Mouse (Mus musculus) stomach, postnatal 0 days (tissue): ENCODE measurements at regions not wholly inside any gene's neighbourhood (a gene's known extent, or its start where the extent isn't known, plus 50 kb on each side); places are given as distances from the start of the nearest gene placed in this dataset.

Source experiments
- CTCF ChIP-seq: IDR thresholded peaks from 2 replicates; pipeline ENCODE4 v1.5.1; 2016; ENCODE audit warnings: antibody characterized with exemption, low read depth, mild to moderate bottlenecking, moderate library complexity
- EP300 ChIP-seq: optimal IDR thresholded peaks from 2 replicates; pipeline ENCODE3; 2016; ENCODE audit warnings: antibody characterized with exemption

GRCm38 (mm10) chr11:17377859-17378258, 120.5 kb downstream of the C1d start:
- no peak for TF ChIP-seq CTCF
- no peak for TF ChIP-seq EP300
